ENCODE assay signal across 8 mouse cellular contexts in the genomic region with DNA sequence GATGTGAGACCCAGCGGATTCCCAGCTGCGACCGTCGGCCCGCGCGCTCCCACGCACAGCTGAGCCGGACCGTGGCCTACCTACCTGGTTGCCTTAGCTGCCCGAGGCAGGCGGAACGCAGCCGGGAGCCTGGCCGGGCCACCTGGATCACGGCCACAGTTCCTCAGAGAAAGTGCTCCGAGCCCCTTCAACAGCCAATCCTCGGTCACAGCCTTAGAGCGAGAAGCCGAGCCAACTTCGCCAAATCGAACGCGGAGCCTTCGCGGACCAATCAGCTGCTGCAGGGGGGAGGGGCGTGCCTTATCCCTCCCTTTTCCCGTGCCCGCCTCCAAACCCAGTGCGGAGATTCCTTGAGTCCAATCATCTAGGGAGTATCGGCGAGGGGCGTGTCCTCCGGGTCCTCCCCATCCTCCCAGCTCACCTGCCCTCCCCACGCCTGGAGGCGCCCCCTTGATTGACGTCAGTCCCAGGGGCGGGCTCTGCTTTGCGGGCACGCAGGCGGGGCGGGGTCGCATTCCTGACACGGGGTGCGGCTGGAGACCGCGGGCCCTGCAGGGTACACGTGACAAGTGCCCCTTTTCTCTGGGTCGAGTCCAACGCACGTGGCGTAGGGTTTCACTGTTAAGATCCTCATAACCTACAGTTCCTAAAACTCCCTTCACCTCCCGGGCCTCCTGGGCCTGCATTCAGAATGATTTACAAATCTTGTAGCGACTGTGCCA. TPM values are rescaled to one million over a fixed set of nuclear protein-coding genes. Genes with fewer than 3 reads are reported as not detected.
DNase-seq lines count a peak whose midpoint lies in the region; ATAC-seq and TF ChIP-seq lines count a peak whose summit lies in the region.

TSS of gene Avpi1 (minus strand) at position 273 of the 722 bp plus-strand sequence.

- peak within 1 kb of the TSS; percentile 95 for H3K4me2 ChIP-seq in heart, embryonic 15.5 days
- H3K4me2 ChIP-seq in liver, embryonic 14.5 days (ENCODE audit: low read depth), result peak within 1 kb of the TSS; percentile 76
- peak within 1 kb of the TSS; percentile 94 for H3K4me2 ChIP-seq in neural tube, embryonic 11.5 days (ENCODE audit: low read depth)
- peak within 1 kb of the TSS; percentile 92 for H3K4me2 ChIP-seq in stomach, postnatal 0 days (replicated peaks; ENCODE audit: low read depth)

- TF ChIP-seq EP300 in liver, embryonic 14.5 days (IDR thresholded peaks at IDR 0.05; ENCODE audit: low read depth), result no peak
- TF ChIP-seq EP300 in stomach, postnatal 0 days (optimal IDR thresholded peaks at IDR 0.05), result peak; percentile 52

- H3K27me3 ChIP-seq in forebrain, embryonic 10.5 days (ENCODE audit: poor library complexity, severe bottlenecking), result peaks cover 18% of the 10 kb centered on the region
- no peaks in the 10 kb centered on the region for H3K27me3 ChIP-seq in heart, embryonic 15.5 days
- H3K27me3 ChIP-seq in liver, embryonic 14.5 days (ENCODE audit: control insufficient read depth, insufficient read depth, low read length), result no peaks in the 10 kb centered on the region
- no peaks in the 10 kb centered on the region for H3K27me3 ChIP-seq in neural tube, embryonic 11.5 days (ENCODE audit: control insufficient read depth, insufficient read depth, low read length)
- no peaks in the 10 kb centered on the region for H3K27me3 ChIP-seq in stomach, postnatal 0 days (ENCODE audit: control insufficient read depth, insufficient read depth, low read length)

- peak; percentile 95 to 97 for DNase-seq in CD8-positive naive resting alpha-beta T cell, adult 2 months (ENCODE audit: low read depth in 2 of 2, low spot score in 2 of 2)
- peak; percentile 91 for DNase-seq in c-Kit-positive CD71-negative TER-119-negative erythroid progenitor cells, embryonic 14.5 days (ENCODE audit: low read depth)
- peak; percentile 98 for DNase-seq in forebrain, embryonic 10.5 days (ENCODE audit: extremely low spot score, low spot score)
- peak; percentile 100 for DNase-seq in kidney, postnatal 25 days
- DNase-seq in liver, embryonic 14.5 days (ENCODE audit: low read depth in 3 of 3, low spot score in 3 of 3), result peak; percentile 91 to 94 (median 91)
- peak; percentile 95 for DNase-seq in neural tube, embryonic 11.5 days (ENCODE audit: low spot score)
- peak; percentile 100 for DNase-seq in stomach, postnatal 0 days (ENCODE audit: low spot score)

- H3K4me3 ChIP-seq in forebrain, embryonic 10.5 days, result peak within 1 kb of the TSS; percentile 74
- peak within 1 kb of the TSS; percentile 75 for H3K4me3 ChIP-seq in heart, embryonic 15.5 days
- H3K4me3 ChIP-seq in liver, embryonic 14.5 days (ENCODE audit: insufficient read depth in 1 of 2, low read depth in 2 of 2, low read length in 2 of 2), result peak within 1 kb of the TSS; percentile 61 to 66
- H3K4me3 ChIP-seq in neural tube, embryonic 11.5 days (ENCODE audit: low read depth, low read length), result peak within 1 kb of the TSS; percentile 55
- peak within 1 kb of the TSS; percentile 71 for H3K4me3 ChIP-seq in stomach, postnatal 0 days (ENCODE audit: low read depth, low read length)

- no peak for TF ChIP-seq CTCF in liver, embryonic 14.5 days (IDR thresholded peaks at IDR 0.05; ENCODE audit: low read depth)
- TF ChIP-seq CTCF in stomach, postnatal 0 days (IDR thresholded peaks at IDR 0.05; ENCODE audit: low read depth), result no peak

- peak; percentile 97 for ATAC-seq in heart, embryonic 15.5 days (replicated peaks; ENCODE audit: insufficient number of reproducible peaks, insufficient read depth, low FRiP score, low read depth)
- peak; percentile 96 for ATAC-seq in liver, embryonic 14.5 days (ENCODE audit: insufficient read depth)
- peak; percentile 96 for ATAC-seq in neural tube, embryonic 11.5 days (ENCODE audit: insufficient read depth, low FRiP score, low TSS enrichment)
- ATAC-seq in stomach, postnatal 0 days (ENCODE audit: low FRiP score, low TSS enrichment), result peak; percentile 97

- under 1% methylated on average over 54 of the region's 54 CpGs for WGBS in forebrain, embryonic 10.5 days
- under 1% methylated on average over 54 of the region's 54 CpGs for WGBS in heart, embryonic 15.5 days
- WGBS in liver, embryonic 14.5 days (ENCODE audit: insufficient replicate concordance), result under 1% methylated on average over 54 of the region's 54 CpGs
- under 1% methylated on average over 54 of the region's 54 CpGs for WGBS in neural tube, embryonic 11.5 days
- 0% methylated on average over 54 of the region's 54 CpGs for WGBS in stomach, postnatal 0 days

- peak within 1 kb of the TSS; percentile 88 for H3K27ac ChIP-seq in forebrain, embryonic 10.5 days
- H3K27ac ChIP-seq in heart, embryonic 15.5 days, result peak within 1 kb of the TSS; percentile 92
- peak within 1 kb of the TSS; percentile 65 for H3K27ac ChIP-seq in liver, embryonic 14.5 days
- no peak within 1 kb of the TSS; the same call in 1 of the 2 replicates for H3K27ac ChIP-seq in neural tube, embryonic 11.5 days (ENCODE audit: low read depth, low read length)
- peak within 1 kb of the TSS; percentile 96 for H3K27ac ChIP-seq in stomach, postnatal 0 days (replicated peaks)

- H3K36me3 ChIP-seq in forebrain, embryonic 10.5 days (replicated peaks), result peaks cover 15% of the 10 kb centered on the region
- H3K36me3 ChIP-seq in heart, embryonic 15.5 days, result peaks cover 3% of the 10 kb centered on the region; the same call in 1 of the 2 replicates
- no peaks in the 10 kb centered on the region for H3K36me3 ChIP-seq in liver, embryonic 14.5 days (replicated peaks; ENCODE audit: control insufficient read depth, insufficient read depth, low read depth)
- H3K36me3 ChIP-seq in neural tube, embryonic 11.5 days (ENCODE audit: control insufficient read depth, insufficient read depth, low read length), result no peaks in the 10 kb centered on the region
- H3K36me3 ChIP-seq in stomach, postnatal 0 days (ENCODE audit: control insufficient read depth, insufficient read depth, low read length), result peaks cover 5% of the 10 kb centered on the region

- no peaks in the 10 kb centered on the region for H3K9me3 ChIP-seq in forebrain, embryonic 10.5 days
- no peaks in the 10 kb centered on the region for H3K9me3 ChIP-seq in heart, embryonic 15.5 days (replicated peaks)
- H3K9me3 ChIP-seq in liver, embryonic 14.5 days (ENCODE audit: control insufficient read depth, low read length), result no peaks in the 10 kb centered on the region
- no peaks in the 10 kb centered on the region for H3K9me3 ChIP-seq in neural tube, embryonic 11.5 days (ENCODE audit: control insufficient read depth, low read length)
- H3K9me3 ChIP-seq in stomach, postnatal 0 days (ENCODE audit: control insufficient read depth, low read length), result no peaks in the 10 kb centered on the region

- H3K4me1 ChIP-seq in forebrain, embryonic 10.5 days, result peaks cover 40% of the 10 kb centered on the region
- peaks cover 42% of the 10 kb centered on the region for H3K4me1 ChIP-seq in heart, embryonic 15.5 days (replicated peaks)
- peaks cover 6 to 11% of the 10 kb centered on the region in 2 experiments; a peak in 3 of 4 replicates for H3K4me1 ChIP-seq in liver, embryonic 14.5 days (replicated peaks; ENCODE audit: control insufficient read depth in 2 of 2, insufficient read depth in 2 of 2, low read length in 1 of 2)
- peaks cover 13% of the 10 kb centered on the region for H3K4me1 ChIP-seq in neural tube, embryonic 11.5 days (ENCODE audit: control insufficient read depth, insufficient read depth, low read length)
- peaks cover 4% of the 10 kb centered on the region; the same call in 1 of the 2 replicates for H3K4me1 ChIP-seq in stomach, postnatal 0 days (replicated peaks; ENCODE audit: control insufficient read depth, insufficient read depth)

- peak within 1 kb of the TSS; percentile 85 for H3K9ac ChIP-seq in heart, embryonic 15.5 days
- peak within 1 kb of the TSS; percentile 70 for H3K9ac ChIP-seq in liver, embryonic 14.5 days (replicated peaks)
- H3K9ac ChIP-seq in neural tube, embryonic 11.5 days (ENCODE audit: low read length), result peak within 1 kb of the TSS; percentile 69
- peak within 1 kb of the TSS; percentile 92 for H3K9ac ChIP-seq in stomach, postnatal 0 days (ENCODE audit: low read length)

RNA-seq across cellular contexts. Expression of gene Avpi1, which starts in this region (rescaled TPM):
- polyA plus RNA-seq in forebrain, embryonic 10.5 days (2016; fragmentation: Nextera tagmentation; extraction: Ambion mirVana), result 23.5 and 23.9 TPM in 2 replicates
- 29.7 and 34.1 TPM in 2 replicates for polyA plus RNA-seq in heart, embryonic 15.5 days (2015; fragmentation: Nextera tagmentation; extraction: Ambion mirVana)
- polyA plus RNA-seq in liver, embryonic 14.5 days (2012; rRNA removed), result 7.2 and 8.5 TPM in 2 replicates
- 20.4 and 21.7 TPM in 2 replicates for polyA plus RNA-seq in liver, embryonic 14.5 days (2014; fragmentation: Nextera tagmentation; extraction: Ambion mirVana)
- polyA plus RNA-seq in neural tube, embryonic 11.5 days (2014; fragmentation: Nextera tagmentation; extraction: Ambion mirVana), result 13.0 and 13.6 TPM in 2 replicates
- 108 and 117 TPM in 2 replicates for polyA plus RNA-seq in stomach, postnatal 0 days (2015; fragmentation: Nextera tagmentation; extraction: Ambion mirVana)
